Mouse (Mus musculus): ENCODE measurements around the gene Zmynd8. TPM values are rescaled to one million over a fixed set of nuclear protein-coding genes. Genes with fewer than 3 reads are reported as not detected.

The Zmynd8 gene
- polyA plus RNA-seq, 1 experiment: 66.4 TPM

- H3K4me3 ChIP-seq (ENCODE audit: insufficient read depth, low read length): peak overlapping the region; percentile 23; the same call in 1 of the 2 replicates
- peak overlapping the region; percentile 97 for H3K27ac ChIP-seq (ENCODE audit: insufficient read depth, low read length)
- peaks cover 39% of the 10 kb centered on the region for H3K4me1 ChIP-seq (ENCODE audit: control insufficient read depth, insufficient read depth, low read length)
- no peak; the same call in none of the 2 replicates for TF ChIP-seq POLR2A (IDR thresholded peaks at IDR 0.05; ENCODE audit: low read depth, low read length)
- no peak for TF ChIP-seq CTCF (IDR thresholded peaks at IDR 0.05; ENCODE audit: borderline replicate concordance, insufficient read depth, low read length)
These were observed 15.8 kb downstream of the Zmynd8 start for GRCm38 (mm10) chr2:165883006-165883405.

- Histone ChIP-seq H3K4me3 (ENCODE audit: insufficient read depth, low read length) (peak overlapping the region; percentile 7; the same call in 1 of the 2 replicates), H3K4me1 (ENCODE audit: control insufficient read depth, insufficient read depth, low read length) (peaks cover 43% of the 10 kb centered on the region), H3K27ac (ENCODE audit: insufficient read depth, low read length) (peak overlapping the region; percentile 97)
- peak; percentile 38; the same call in 1 of the 2 replicates for TF ChIP-seq POLR2A (IDR thresholded peaks at IDR 0.05; ENCODE audit: low read depth, low read length)
- TF ChIP-seq CTCF (IDR thresholded peaks at IDR 0.05; ENCODE audit: borderline replicate concordance, insufficient read depth, low read length): no peak
These were observed 17.0 kb downstream of the Zmynd8 start for GRCm38 (mm10) chr2:165881585-165882431.

GRCm38 (mm10) chr2:165881220-165881584, 17.6 kb downstream of the Zmynd8 start:
- no peak overlapping the region for H3K4me3 ChIP-seq (ENCODE audit: insufficient read depth, low read length)
- peak overlapping the region; percentile 74 for H3K27ac ChIP-seq (ENCODE audit: insufficient read depth, low read length)
- peaks cover 44% of the 10 kb centered on the region for H3K4me1 ChIP-seq (ENCODE audit: control insufficient read depth, insufficient read depth, low read length)
- TF ChIP-seq POLR2A (IDR thresholded peaks at IDR 0.05; ENCODE audit: low read depth, low read length) (no peak), CTCF (IDR thresholded peaks at IDR 0.05; ENCODE audit: borderline replicate concordance, insufficient read depth, low read length) (no peak)

- TF ChIP-seq CTCF (IDR thresholded peaks at IDR 0.05; ENCODE audit: borderline replicate concordance, insufficient read depth, low read length) (no peak), POLR2A (IDR thresholded peaks at IDR 0.05; ENCODE audit: low read depth, low read length) (no peak)
- H3K4me1 ChIP-seq (ENCODE audit: control insufficient read depth, insufficient read depth, low read length): peaks cover 41% of the 10 kb centered on the region
- H3K4me3 ChIP-seq (ENCODE audit: insufficient read depth, low read length): no peak overlapping the region
These were observed 18.2 kb downstream of the Zmynd8 start for GRCm38 (mm10) chr2:165880501-165881182.

GRCm38 (mm10) chr2:165879403-165880178, 19.2 kb downstream of the Zmynd8 start:
- Histone ChIP-seq H3K27ac (ENCODE audit: insufficient read depth, low read length) (peak overlapping the region; percentile 74), H3K4me1 (ENCODE audit: control insufficient read depth, insufficient read depth, low read length) (peaks cover 46% of the 10 kb centered on the region), H3K4me3 (ENCODE audit: insufficient read depth, low read length) (no peak overlapping the region)
- TF ChIP-seq CTCF (IDR thresholded peaks at IDR 0.05; ENCODE audit: borderline replicate concordance, insufficient read depth, low read length): no peak

More at GRCm38 (mm10) chr2:165880501-165881182, 18.2 kb downstream of the Zmynd8 start:
- peak overlapping the region; percentile 74 for H3K27ac ChIP-seq (ENCODE audit: insufficient read depth, low read length)

- peak overlapping the region; percentile 74 for H3K27ac ChIP-seq (ENCODE audit: insufficient read depth, low read length)
- H3K4me1 ChIP-seq (ENCODE audit: control insufficient read depth, insufficient read depth, low read length): peaks cover 46% of the 10 kb centered on the region
- H3K4me3 ChIP-seq (ENCODE audit: insufficient read depth, low read length): no peak overlapping the region
- no peak for TF ChIP-seq CTCF (IDR thresholded peaks at IDR 0.05; ENCODE audit: borderline replicate concordance, insufficient read depth, low read length)
- no peak for TF ChIP-seq POLR2A (IDR thresholded peaks at IDR 0.05; ENCODE audit: low read depth, low read length)
These were observed 19.9 kb downstream of the Zmynd8 start for GRCm38 (mm10) chr2:165878907-165879361.

- Histone ChIP-seq H3K4me3 (ENCODE audit: insufficient read depth, low read length) (no peak overlapping the region), H3K27ac (ENCODE audit: insufficient read depth, low read length) (peak overlapping the region; percentile 12; the same call in 1 of the 2 replicates), H3K4me1 (ENCODE audit: control insufficient read depth, insufficient read depth, low read length) (peaks cover 50% of the 10 kb centered on the region)
- TF ChIP-seq CTCF (IDR thresholded peaks at IDR 0.05; ENCODE audit: borderline replicate concordance, insufficient read depth, low read length) (no peak), POLR2A (IDR thresholded peaks at IDR 0.05; ENCODE audit: low read depth, low read length) (no peak)
These were observed 20.7 kb downstream of the Zmynd8 start for GRCm38 (mm10) chr2:165878021-165878585.

- Histone ChIP-seq H3K4me1 (ENCODE audit: control insufficient read depth, insufficient read depth, low read length) (peaks cover 45% of the 10 kb centered on the region), H3K27ac (ENCODE audit: insufficient read depth, low read length) (no peak overlapping the region), H3K4me3 (ENCODE audit: insufficient read depth, low read length) (no peak overlapping the region)
- TF ChIP-seq CTCF (IDR thresholded peaks at IDR 0.05; ENCODE audit: borderline replicate concordance, insufficient read depth, low read length): no peak
- no peak for TF ChIP-seq POLR2A (IDR thresholded peaks at IDR 0.05; ENCODE audit: low read depth, low read length)
These were observed 21.6 kb downstream of the Zmynd8 start for GRCm38 (mm10) chr2:165877180-165877579.

Measured in embryonic fibroblast, embryonic 13.5 days (primary cell).